Mouse (Mus musculus): Measurements from ENCODE around the gene Lrr1.
"Not testable (repeated sequence)": the region's sequence is repeated elsewhere in the genome, so short reads cannot be mapped to it uniquely, and the experiment has no call there.

Lrr1 gene

DNA sequence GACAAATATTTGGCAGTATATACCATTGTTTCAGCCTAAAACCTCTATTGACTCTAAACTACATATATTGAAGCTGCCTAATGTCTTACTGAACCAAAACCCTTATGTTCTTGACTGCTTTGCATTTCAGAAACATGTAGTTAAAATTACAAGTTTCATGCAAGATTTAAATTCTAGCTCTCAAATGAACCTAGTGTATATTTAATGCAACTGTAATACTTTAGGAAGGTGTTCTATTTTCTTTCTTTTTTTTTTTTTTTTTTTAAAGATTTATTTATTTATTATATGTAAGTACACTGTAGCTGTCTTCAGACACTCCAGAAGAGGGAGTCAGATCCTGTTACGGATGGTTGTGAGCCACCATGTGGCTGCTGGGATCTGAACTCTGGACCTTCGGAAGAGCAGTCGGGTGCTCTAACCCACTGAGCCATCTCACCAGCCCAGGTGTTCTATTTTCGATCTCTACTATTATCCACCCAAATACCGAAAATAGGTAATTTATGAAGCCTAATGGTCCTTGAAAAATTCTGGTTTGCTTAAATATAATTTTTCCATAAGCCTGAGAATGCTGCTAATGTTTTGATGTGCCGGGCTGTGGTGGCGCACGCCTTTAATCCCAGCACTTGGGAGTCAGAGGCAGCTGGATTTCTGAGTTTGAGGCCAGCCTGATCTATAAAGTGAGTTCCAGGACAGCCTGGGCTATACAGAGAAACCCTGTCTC is 1.6 kb upstream of the Lrr1 start:
- DNase-seq = not testable (repeated sequence)

DNA sequence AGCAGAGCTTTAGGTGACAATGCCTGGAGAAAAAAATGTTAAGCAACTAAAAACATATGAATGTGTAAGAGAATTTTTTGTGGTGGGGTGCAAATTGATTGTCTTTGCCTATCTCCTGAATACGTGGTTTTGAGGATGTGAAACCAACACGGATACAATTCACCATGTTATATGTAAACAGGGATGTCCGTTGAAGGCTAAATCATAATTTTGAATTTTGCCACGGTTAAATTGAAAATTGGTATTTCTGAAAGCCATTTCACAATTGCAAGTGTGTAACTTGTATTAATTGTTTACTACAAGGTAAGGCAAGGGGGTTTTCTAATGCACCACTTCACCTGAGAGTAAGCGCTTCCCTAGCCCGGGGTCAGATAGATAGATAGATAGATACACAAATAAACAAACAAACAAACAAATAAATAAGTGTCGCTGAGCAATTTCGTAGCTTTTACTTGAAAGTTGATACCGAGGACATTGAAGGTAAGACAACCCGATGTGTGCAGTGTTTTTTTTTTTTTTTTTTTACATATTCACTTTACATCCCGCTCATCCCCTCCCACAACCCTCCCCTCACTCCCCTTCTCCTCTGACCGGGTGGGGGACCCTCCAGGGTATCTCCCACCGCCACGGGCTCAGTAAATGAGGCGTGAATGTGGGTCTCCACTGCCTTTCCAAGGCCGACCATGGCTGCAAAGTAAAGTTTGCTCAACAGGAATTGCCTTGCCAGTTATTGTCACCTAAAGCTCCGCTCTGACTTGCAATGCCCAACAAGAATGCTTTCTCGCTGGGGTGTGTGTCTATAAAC is 756 bp upstream of the Lrr1 start:
- DNase-seq = no peak

DNA sequence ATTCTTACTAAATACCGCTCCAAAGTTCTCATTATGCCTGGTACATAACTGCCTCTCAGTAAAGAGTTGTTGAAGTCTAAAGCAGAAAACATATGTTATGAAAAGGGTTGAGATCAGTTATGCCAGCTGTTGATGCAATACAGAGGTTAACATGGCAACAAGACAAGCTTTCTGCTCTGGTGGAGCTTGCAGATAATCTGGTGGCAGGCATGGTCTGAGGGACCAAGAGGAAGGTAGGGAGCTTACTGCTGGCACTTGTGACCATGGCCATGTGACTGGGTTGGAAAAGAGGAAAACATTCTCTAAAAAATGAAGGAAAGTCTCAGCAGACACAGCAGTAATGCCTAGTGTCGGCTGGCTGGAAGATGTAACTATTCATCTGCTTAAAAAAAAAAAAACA is 2.7 kb downstream of the Lrr1 start:
- DNase-seq = no peak

DNA sequence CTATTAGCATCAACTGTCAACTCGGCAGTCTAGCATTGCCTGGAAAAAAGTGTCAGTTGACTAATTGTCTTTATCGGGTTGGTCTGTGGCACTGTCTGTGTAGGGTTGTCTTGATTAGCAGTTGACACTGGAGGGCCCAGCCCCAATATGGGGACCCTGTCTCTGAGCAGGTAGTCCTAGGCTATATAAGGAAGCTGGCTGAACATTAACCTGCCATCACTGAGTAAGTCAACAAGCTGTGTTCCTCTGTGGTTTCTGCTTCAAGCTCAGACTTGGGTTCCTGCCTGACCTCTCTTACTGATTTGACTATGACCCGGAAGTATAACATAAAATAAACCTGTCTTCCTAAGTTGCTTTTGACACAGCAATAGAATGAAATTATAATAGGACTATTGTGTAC is 7.4 kb downstream of the Lrr1 start:
- DNase-seq = no peak

DNA sequence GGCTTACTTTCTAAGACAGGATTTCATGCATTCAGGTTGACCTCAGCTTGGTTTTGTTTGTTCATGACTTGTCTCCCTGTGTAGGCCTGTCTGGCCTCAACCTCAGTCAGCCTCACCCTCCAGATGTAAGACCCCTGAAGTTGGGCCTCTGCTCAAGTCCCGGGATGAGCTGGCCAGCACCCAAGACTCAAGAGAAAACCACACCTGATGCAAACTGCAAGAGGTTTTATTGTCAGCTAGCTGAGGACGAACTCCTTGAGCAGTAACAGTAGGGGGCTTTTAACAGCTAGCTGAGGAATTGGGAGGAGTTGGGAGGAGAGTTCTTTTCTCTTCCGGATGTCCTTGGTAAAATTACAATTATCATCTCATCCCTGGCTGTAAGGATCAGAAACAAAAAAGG is 8.9 kb downstream of the Lrr1 start:
- DNase-seq = no peak

DNA sequence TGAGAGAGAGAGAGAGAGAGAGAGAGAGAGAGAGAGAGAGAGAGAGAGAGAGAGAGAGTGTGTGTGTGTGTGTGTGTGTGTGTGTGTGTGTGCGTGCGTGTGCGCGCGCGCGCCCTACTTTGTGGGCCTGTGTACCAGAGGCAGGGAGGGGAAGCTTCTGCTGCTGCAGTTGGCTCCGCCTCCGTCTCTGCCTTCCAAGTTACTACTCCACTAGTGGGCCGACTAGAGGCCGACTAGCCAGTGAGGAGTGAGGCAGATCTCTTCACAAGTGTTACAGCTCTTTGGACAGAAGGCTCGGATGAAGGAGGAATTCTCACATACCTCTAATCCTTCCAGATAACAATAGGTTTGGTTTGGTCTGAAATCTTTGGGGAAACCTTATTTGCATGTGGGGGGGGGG is 10.8 kb downstream of the Lrr1 start:
- DNase-seq = no peak

DNA sequence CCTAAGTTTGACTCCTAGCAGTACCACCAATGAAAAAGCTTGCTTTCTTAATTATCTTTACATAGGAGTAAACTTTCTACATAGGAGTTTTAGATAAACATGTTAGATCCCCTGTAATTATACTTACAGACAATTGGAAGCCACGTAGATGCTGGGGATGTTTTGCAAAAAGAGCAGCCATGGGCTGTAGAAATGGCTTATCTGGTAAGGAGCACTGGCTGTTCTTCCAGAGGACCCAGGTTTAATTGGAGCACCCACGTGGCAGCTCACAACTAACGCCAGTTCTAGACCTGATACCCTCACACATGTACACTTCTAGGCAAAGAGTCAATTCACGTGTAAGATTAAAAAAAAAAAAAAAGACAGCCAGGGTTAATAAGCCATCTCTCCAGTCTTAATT is 13.2 kb downstream of the Lrr1 start:
- DNase-seq = no peak

DNA sequence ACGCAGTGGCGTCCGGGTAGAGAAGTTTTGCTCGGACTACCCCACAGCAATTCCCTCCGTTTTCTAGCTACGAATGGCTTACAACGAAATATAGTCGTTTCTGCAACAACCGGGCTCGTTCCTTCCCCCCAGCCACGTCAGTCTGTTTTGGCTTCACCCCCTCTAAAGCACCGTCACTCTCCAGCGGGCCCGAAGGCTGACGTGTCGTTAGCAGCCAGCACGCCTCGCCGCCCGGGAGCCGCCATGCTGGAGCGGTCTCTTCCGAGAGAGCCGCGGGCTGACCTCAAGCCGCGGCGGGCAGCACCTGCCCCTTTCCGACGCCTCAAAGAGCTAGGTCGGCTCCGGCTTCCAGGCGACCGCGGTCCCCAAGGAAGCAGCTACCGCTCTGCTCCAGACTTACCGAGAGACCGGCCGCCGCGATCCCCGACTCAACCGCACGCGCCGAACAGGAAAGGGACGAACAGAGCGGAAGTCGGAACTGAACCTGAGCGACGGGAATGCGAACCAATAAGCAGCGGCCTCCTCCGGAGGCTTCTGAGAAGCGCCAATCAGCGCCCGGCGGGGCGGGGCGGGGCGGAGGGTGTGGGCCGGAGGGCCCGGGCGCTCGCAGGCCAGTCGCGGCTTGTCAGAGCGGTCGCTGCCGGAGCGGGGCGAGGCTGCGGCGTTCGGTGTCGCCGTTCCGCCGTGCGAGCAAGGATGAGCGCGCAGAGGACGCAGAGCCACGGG is 15.1 kb downstream of the Lrr1 start, which contains the start of the genes Rpl36al and Mgat2:
Rpl36al (minus strand) TSS at position 501 of the 726 bp plus-strand sequence.
Mgat2 (plus strand) TSS at position 575 of the 726 bp plus-strand sequence.
- DNase-seq = peak; percentile 99

DNA sequence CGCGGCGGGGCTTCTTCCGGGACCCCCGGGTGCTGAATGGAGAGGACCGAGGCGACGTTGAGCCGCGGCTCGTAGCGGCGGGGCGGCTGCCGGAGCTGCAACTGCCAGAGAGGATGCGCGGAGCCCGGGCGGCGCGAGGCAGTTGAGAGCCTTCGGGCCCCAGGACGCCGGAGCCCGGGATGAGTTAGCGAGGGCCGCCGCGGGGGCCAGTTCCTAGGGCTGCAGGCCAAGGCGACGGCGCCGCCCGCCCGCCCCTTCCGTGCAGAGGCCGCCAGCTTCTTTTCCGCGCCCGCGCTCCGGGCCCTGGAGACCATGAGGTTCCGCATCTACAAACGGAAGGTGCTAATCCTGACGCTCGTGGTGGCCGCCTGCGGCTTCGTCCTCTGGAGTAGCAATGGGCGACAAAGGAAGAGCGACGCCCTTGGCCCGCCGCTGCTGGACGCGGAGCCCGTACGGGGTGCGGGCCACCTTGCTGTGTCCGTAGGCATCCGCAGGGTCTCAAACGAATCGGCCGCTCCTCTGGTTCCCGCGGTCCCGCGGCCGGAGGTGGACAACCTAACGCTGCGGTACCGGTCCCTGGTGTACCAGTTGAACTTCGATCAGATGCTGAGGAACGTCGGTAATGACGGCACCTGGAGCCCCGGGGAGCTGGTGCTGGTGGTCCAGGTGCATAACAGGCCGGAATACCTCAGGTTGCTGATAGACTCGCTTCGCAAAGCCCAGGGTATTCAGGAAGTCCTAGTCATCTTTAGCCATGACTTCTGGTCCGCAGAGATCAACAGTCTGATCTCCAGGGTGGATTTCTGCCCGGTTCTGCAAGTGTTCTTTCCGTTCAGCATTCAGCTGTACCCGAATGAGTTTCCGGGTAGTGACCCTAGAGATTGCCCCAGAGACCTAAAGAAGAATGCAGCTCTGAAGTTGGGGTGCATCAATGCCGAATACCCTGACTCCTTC is 16.0 kb downstream of the Lrr1 start:
- no peak for DNase-seq

DNA sequence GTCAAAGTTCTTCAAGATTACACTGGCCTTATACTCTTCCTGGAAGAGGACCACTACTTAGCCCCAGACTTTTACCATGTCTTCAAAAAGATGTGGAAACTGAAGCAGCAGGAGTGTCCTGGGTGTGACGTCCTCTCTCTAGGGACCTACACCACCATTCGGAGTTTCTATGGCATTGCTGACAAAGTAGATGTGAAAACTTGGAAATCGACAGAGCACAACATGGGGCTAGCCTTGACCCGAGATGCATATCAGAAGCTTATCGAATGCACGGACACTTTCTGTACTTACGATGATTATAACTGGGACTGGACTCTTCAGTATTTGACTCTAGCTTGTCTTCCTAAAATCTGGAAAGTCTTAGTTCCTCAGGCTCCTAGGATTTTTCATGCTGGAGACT is 16.8 kb downstream of the Lrr1 start:
- no peak for DNase-seq

DNA sequence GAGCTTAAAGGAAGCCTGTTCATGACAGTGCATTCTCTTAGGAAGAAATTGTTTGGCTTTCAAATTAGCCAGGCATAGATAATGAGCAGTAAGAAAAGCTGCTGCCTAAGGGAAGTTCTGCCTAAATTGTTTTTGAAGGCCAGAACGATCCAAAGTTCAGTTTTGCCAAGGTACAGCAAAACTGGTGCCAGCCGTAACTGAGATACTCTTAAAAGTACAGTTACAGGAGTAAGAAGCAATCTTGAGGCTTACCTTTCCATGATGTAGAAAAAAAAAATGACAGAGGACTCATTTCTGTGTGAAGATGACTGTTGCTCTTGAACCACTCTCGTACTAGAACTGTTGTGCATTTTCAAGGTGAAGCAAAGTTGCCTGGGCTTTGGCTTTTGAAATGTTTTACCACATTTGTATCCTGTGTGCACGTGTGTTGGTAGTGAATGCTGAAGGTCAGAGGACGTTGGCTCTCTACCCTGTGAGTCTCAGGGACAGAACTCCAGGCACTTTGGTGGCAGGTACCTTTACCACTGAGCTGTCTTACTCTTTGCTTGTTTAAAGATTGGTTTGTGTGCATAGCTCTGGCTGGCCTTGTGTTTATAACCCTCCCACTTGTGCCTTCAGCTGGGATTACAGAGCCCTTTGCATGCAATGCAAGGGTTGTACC is 18.3 kb downstream of the Lrr1 start:
- no peak for DNase-seq

DNA sequence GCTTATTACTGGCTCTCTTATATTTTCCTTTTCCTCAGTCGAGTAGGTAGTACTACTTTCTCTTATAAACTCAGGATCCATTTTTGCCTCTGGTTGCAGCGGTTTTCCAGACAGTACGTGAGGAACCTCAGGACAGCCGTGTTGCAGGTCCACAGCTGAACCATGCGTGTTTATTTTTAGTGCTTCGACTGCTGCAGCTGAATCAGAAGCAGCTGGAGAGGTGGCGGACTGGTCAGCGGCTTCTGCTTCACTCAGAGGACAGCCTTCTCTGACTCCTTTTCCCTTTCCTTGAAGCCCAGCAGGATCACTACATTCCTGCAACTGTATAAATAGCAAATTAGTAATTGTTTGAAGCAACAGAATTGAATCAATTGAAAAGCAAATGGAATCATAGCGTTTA is 21.5 kb downstream of the Lrr1 start:
- no peak for DNase-seq

DNA sequence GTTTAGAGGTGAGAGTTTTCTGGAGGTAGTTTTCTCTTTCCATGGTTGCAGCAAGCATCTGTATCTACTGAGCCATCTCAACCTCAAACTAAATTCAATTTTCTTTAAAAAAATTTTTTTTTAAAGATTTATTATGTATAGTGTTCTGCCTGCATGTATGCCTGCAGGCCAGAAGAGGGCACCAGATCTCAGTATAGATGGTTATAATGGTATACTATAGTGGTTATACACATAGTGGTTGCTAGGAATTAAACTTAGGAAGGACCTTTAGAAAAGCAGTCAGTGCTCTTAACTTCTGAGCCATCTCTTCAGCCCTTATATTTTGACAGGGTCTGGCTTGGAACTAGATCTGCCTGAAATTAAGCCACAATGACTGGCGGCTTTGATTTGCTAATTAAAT is 21.9 kb downstream of the Lrr1 start:
- peak; percentile 19 for DNase-seq

DNA sequence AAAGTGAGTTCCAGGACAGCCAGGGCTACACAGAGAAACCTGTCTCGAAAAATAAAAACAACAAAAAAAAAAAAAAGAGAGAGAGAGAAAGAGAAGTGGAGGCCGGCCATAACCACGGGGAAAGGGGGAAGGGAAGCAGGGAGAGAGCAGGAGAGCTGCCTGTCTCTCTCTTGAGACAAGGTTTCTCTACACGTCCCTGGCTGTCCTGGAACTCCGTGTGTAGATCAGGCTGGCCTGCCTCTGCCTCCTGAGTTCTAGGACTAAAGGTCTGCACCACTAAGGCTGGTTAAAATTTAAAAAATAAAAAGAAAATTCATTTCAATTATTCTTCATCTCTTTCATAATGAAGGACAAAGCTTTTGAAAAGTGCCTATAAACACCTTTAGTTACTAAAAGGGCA is 22.8 kb downstream of the Lrr1 start:
- no peak for DNase-seq

DNA sequence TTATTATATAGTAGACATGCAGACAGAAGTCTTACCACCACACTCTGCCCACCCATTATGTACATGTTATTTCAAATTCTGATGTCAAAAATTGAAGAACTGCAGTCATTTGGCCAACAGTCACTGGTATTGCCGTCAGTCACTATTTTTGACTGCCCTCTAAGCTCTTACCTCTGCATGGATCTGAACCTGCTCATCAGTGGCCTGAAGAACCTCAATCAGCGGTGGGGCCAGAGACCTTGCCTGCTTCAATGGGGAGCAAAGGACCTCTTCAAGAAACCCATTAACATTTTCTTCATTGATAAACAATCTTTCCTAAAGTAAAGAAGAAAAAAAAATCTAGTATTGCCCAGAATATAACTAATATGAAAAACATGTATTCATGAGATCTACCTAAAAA is 24.0 kb downstream of the Lrr1 start:
- no peak for DNase-seq

DNA sequence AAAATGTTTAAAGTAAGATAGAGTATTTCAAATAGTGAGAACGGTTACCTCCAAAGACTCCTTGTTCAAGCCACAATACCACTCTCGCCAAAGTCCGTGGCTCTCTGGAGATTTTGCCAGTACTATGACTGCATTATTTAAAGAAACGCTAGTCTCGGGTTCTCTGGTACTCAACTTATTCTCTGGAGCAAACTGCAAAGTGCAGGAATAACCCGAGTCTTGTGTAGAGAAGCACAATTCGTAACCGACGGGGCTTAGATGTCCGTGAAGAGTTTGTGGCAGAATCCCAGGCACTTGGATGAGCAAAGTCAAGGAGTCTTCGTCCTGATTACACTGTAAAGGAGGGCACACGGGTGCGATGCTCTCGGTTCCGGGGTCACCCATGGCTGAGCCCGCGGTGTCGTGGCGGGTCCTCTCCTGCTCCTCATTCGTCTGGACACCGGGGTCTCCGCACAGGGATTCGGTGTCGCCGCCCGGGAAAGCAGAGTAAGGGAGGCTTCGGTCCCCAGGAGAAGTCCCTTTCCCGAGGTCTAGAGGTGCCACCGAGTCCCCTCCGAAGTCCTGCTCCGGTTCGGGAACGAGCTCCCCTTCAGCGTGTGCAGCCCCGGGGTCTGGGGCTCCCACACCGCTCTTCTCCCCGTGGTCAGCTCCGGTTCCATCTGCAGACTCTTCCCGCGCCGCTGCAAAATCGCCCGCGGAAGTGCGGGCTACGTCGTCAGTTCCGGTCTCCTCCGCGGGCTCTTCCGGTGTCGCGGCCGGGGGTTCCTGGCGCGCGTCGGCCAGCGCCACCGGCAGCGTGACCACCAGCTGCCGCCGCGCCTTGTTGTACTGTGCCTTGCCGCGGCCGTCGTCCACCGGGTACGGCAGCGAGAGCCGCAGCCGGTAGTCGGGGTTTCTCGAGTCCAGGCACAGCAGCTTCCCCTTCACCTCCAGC is 28.1 kb downstream of the Lrr1 start, which contains the start of gene Gm49383:
Gm49383 (minus strand) TSS at position 661 of the 934 bp plus-strand sequence.
- peak; percentile 67 for DNase-seq

DNA sequence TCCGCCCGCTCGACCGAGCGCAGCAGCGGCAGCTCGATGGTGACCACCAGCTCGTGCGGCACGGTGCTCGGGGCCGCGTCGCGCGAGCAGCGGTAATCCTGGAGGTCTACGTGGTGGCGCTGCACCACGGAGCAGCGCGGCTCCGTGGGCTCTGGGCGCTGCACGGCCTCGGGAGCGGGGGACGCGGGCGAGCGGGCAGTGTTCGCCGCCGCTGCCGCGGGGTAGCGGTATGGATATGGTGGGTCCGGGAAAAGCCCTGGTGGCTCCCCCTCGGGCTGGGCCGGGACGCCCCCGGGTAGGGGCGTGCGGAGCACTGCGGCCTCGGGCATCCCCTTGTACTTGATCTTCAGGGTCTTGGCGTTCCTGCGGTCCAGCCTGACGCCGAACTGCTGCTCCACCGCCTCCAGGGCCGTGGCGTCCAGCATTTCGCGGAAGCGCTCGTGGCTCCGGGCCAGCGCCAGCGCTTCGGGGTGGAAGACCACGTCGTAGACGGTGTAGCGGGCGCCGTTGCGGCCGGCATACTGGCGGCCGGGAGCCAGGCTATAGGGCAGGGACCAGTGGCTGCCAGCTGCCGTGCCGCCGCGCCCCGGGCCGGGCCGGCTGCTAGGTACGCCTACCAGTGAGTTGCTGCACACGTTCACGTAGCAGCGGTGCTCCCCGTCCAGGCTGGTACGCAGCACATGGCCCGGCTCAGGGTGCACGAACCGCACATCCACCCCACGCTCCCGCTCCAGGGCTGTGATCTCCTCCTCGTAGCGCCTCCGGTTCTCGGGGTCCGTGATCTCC is 29.0 kb downstream of the Lrr1 start:
- DNase-seq = peak; percentile 54

DNA sequence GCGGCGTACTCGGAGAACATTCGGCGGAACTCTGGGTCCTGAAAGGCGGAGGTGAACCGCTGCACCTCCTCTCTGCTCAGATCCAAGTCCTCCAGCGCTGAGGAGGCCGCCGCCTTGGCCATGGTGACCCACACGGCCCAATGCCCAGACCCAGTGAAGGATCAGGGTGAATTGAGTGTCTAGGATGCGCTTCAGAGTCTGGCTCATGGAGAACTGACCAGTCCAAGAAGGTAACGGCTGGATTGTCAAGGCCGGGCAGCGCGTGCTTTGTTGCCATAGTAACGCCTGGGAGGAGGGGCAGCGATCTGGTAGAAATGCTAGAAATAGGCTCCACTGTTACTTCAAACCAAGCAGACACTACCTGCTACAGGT is 29.5 kb downstream of the Lrr1 start, which contains the start of gene Dnaaf2:
Dnaaf2 (minus strand) TSS at position 266 of the 372 bp plus-strand sequence.
- peak; percentile 59 for DNase-seq

DNA sequence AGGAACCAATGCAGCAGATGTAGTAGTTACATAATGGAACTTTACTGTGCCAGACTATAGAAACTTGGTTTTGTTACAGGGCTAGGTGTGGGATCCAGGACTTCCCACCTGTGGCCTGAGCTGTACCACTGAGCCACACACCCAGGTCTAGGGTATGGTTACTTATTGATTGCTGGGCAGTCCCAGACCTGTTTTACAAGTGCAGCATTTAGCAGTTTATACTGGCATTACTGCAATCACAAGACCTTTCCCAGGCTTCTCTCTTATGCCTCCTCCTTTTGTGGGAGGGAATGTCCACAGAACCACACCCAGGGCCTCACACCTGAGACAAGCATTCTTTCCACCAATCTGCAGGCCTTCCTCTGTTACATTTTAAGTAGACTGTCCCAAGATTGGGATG is 30.4 kb downstream of the Lrr1 start:
- DNase-seq = no peak

Measured in thymus, postnatal 14 days (tissue).